19 mouse cellular contexts compared by ENCODE assay signal in genomic region chr5:138745378-138746099, GRCm38 (mm10). TPM values are rescaled to one million over a fixed set of nuclear protein-coding genes. Genes with fewer than 3 reads are reported as not detected.
DNase-seq lines count a peak whose midpoint lies in the region.
"Had no signal": no experiment of that assay in that cellular context is flagged by ENCODE, and none has a peak within 500 bp of the region (broad histone marks: within the 10 kb centered on the region; RNA-seq: fewer than 3 reads in every experiment).

No protein-coding gene starts in this region.

- no peaks in the 10 kb centered on the region for H3K9me3 ChIP-seq in midbrain, embryonic 10.5 days (replicated peaks)
- H3K9me3 ChIP-seq in limb, embryonic 10.5 days (replicated peaks), result no peaks in the 10 kb centered on the region
- H3K9me3 ChIP-seq: heart, embryonic 10.5 days; hindbrain, embryonic 10.5 days; limb, embryonic 15.5 days; neural tube, embryonic 15.5 days had no signal

- no peak overlapping the region for H3K4me3 ChIP-seq in midbrain, embryonic 10.5 days
- H3K4me3 ChIP-seq in limb, embryonic 10.5 days, result no peak overlapping the region
- H3K4me3 ChIP-seq: heart, embryonic 10.5 days; hindbrain, embryonic 10.5 days; limb, embryonic 15.5 days; neural tube, embryonic 15.5 days had no signal

- peak; percentile 26 for DNase-seq in adipocyte (ENCODE audit: low spot score)
- DNase-seq in brain, adult 2 months (ENCODE audit: low read depth, low spot score), result peak; percentile 91
- DNase-seq in cerebellum, adult 18-20 months, result peak; percentile 74 to 75
- DNase-seq in cerebellum, postnatal 14 days, result peak; percentile 84 to 94
- DNase-seq in midbrain, embryonic 10.5 days (ENCODE audit: low spot score), result no peak
- DNase-seq in limb, embryonic 10.5 days (ENCODE audit: low spot score), result no peak
- DNase-seq in B cell, adult 2 months, result no peak
- DNase-seq: adrenal gland, postnatal 14 days; kidney, adult 9 months; lung, embryonic 14.5 days; thymus, adult 18-20 months; thymus, postnatal 36 days had no signal

- no peaks in the 10 kb centered on the region for H3K27me3 ChIP-seq in midbrain, embryonic 10.5 days (ENCODE audit: low read depth, poor library complexity, severe bottlenecking)
- H3K27me3 ChIP-seq in limb, embryonic 10.5 days (ENCODE audit: low read depth, poor library complexity, severe bottlenecking), result peaks cover 8% of the 10 kb centered on the region
- H3K27me3 ChIP-seq: limb, embryonic 15.5 days; neural tube, embryonic 15.5 days had no signal

- 92% methylated on average over 5 of the region's 5 CpGs for WGBS in midbrain, embryonic 10.5 days
- 95% methylated on average over 5 of the region's 5 CpGs for WGBS in limb, embryonic 10.5 days

- no peaks in the 10 kb centered on the region for H3K36me3 ChIP-seq in midbrain, embryonic 10.5 days
- H3K36me3 ChIP-seq in limb, embryonic 10.5 days, result no peaks in the 10 kb centered on the region
- H3K36me3 ChIP-seq: heart, embryonic 10.5 days; hindbrain, embryonic 10.5 days; limb, embryonic 15.5 days; neural tube, embryonic 15.5 days had no signal

- H3K4me1 ChIP-seq in midbrain, embryonic 10.5 days, result no peaks in the 10 kb centered on the region
- H3K4me1 ChIP-seq in limb, embryonic 10.5 days, result peaks cover 10% of the 10 kb centered on the region; the same call in 1 of the 2 replicates
- H3K4me1 ChIP-seq: hindbrain, embryonic 10.5 days had no signal

- no peak overlapping the region for H3K27ac ChIP-seq in midbrain, embryonic 10.5 days (replicated peaks)
- H3K27ac ChIP-seq in limb, embryonic 10.5 days, result no peak overlapping the region
- H3K27ac ChIP-seq: heart, embryonic 10.5 days; hindbrain, embryonic 10.5 days; limb, embryonic 15.5 days; liver, embryonic 14.5 days; macrophage; neural tube, embryonic 15.5 days had no signal

RNA-seq across cellular contexts. Expression of gene Fam20c, which starts 8.8 kb away (rescaled TPM):
- polyA plus RNA-seq in midbrain, embryonic 10.5 days (2016; fragmentation: Nextera tagmentation; extraction: Ambion mirVana), result 7.0 and 9.5 TPM in 2 replicates
- 1.1 and 1.3 TPM in 2 replicates for polyA plus RNA-seq in limb, embryonic 10.5 days (2016; fragmentation: Nextera tagmentation; extraction: Ambion mirVana)
- polyA plus RNA-seq: activated CD4-positive, CD25-positive, alpha-beta regulatory T cell, adult 4 months had no signal

Comparison
In these comparisons a context has a peak if more than half of its experiments do, and no peak if none do; other contexts are left out.
1. DNase-seq: peak in adipocyte (single experiment), brain, adult 2 months (single experiment), cerebellum, adult 18-20 months (2 of 2) and cerebellum, postnatal 14 days (2 of 2); none in midbrain, embryonic 10.5 days (single experiment), limb, embryonic 10.5 days (single experiment) and B cell, adult 2 months (0 of 2).